Mouse (Mus musculus): Measurements from ENCODE around the gene Ccnd3. TPM values are rescaled to one million over a fixed set of nuclear protein-coding genes. Genes with fewer than 3 reads are reported as not detected.
A peak's percentile ranks its signal among the peaks of the same experiment; 100 is the strongest.
"Not testable (repeated sequence)": the region's sequence is repeated elsewhere in the genome, so short reads cannot be mapped to it uniquely, and the experiment has no call there.

Ccnd3 gene
- polyA plus RNA-seq, 1 experiment: 292 TPM

DNA sequence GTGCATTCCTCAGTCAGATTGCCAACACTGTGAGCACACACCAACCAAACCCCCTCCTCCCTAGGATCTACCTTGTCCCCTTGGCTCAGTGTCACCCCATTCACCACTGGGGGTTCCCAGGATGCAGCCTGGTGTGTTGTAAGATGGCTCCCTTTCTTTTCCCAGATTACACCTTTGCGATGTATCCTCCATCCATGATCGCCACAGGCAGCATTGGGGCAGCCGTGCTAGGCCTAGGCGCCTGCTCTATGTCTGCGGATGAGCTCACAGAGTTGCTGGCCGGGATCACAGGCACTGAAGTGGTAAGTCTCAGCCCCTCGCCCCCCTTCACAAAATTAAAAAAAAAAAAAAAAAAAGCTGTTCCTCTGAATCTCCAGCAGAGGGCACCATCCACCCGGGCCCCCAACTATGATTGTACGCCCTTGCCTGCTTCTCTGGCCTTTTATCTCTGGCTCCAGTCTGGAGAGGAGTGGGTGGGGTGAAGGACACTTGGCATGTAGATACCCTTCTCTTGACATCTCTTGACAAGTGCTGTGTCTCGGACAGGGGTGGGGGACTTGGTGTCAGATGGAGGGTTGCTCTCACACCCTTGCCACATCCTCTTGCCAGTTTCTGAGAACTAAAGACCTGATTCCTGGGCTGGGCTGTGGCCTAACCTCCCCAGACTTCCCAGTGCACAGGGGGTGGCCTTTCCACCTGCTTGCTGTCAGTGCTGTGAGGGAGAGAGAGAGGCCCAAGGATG is 93.2 kb downstream of the Ccnd3 start:
- TF ChIP-seq TAL1 (IDR thresholded peaks at IDR 0.05; ENCODE audit: low read length) (peak; percentile 83), GATA1 (IDR thresholded peaks at IDR 0.05; ENCODE audit: low read length) (peak; percentile 77)
- Histone ChIP-seq H3K9me3 (ENCODE audit: control insufficient read depth, low read length) (no peaks in the 10 kb centered on the region), H3K4me3 (replicated peaks) (peak overlapping the region; percentile 100), H3K36me3 (ENCODE audit: control insufficient read depth) (peaks cover 92% of the 10 kb centered on the region), H3K27me3 (ENCODE audit: control insufficient read depth) (no peaks in the 10 kb centered on the region), H3K4me1 (ENCODE audit: control insufficient read depth) (peaks cover 74% of the 10 kb centered on the region)

GRCm38 (mm10) chr17:47598580-47599304 is 93.9 kb downstream of the Ccnd3 start:
- Histone ChIP-seq H3K36me3 (ENCODE audit: control insufficient read depth) (peaks cover 96% of the 10 kb centered on the region), H3K4me1 (ENCODE audit: control insufficient read depth) (peaks cover 74% of the 10 kb centered on the region), H3K4me3 (replicated peaks) (peak overlapping the region; percentile 100)
- H3K9me3 ChIP-seq (ENCODE audit: control insufficient read depth, low read length); H3K27me3 ChIP-seq (ENCODE audit: control insufficient read depth): not testable (repeated sequence)

DNA sequence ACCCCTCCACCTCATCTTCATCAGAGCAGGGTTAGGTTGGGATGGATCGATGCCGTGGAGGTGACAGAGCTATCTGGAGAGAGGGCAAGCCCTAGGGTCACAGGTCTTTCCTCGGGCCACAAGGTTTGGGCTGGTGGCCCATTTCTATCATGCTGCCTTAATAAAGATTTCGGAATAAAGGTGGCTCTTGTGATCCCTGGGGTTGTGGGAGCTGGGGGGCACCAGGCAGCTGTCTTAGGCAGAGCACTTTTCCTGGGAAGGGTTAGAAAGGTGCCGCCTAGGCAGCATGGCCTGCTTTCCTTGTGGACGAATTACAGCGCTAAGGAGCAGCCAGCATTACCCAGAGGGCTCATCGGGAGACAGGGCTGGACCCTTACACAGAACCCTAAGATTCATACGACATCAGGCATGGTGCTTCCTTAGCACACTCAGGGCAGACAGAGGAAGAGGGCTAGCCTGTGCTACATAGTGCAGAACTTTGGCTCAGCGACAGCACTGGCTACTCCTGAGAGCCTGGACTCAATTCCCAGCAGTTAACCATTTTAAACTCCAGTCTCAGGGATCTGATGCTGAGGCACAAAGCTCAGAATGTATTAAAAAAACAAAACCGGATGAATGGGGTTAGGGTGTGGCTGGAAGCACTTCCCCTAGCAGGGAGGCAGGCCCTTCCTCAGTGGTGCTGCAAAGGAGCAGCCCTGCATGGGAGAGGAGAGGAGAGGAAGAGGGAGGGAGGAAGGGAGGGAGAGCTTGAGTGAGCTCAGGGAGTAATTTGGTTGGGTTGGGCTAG is 94.9 kb downstream of the Ccnd3 start:
- Histone ChIP-seq H3K36me3 (ENCODE audit: control insufficient read depth) (peaks cover 97% of the 10 kb centered on the region), H3K4me1 (ENCODE audit: control insufficient read depth) (peaks cover 75% of the 10 kb centered on the region), H3K9me3 (ENCODE audit: control insufficient read depth, low read length) (no peaks in the 10 kb centered on the region), H3K27me3 (ENCODE audit: control insufficient read depth) (no peaks in the 10 kb centered on the region), H3K4me3 (replicated peaks) (no peak overlapping the region)
- TF ChIP-seq TAL1 (IDR thresholded peaks at IDR 0.05; ENCODE audit: low read length) (no peak), GATA1 (IDR thresholded peaks at IDR 0.05; ENCODE audit: low read length) (no peak)

DNA sequence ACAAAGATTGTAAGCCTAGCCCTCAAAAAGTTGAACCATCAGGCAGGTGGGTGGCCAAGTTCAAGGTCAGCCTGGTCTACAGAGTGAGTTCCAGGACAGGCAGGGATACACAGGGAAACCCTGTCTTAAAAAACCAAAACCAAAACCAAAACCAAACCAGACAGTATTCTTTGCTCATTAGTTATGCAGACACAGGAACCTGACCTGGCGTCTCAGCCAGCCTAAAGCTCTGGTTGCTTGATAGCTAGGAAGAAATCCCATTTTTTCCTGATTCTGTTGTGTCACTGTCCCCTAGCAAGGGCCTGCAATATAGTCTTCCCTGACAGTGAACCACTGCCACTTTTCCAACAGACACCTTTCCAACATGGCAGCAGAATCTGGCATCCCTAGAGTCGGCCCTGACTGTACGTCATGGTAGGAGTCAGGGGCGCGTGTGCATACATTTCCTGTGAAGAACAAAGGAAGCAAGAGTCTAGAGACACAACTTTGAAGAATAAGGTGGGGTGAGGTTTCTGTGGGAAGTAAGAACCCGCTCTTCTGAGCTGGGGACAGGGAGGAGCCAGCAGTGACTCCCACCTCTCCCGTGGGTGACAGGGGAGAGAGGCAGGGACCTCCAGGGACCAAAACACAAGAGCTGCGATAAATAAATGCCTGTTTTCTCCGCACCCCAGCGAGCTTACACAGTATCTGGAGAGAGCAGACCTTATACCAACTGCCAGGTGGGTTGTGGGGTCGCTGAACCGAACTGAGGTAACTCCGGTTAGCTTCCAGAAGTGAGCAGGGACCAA is 95.9 kb downstream of the Ccnd3 start:
- no peak for TF ChIP-seq TAL1 (IDR thresholded peaks at IDR 0.05; ENCODE audit: low read length)
- no peak for TF ChIP-seq GATA1 (IDR thresholded peaks at IDR 0.05; ENCODE audit: low read length)
- Histone ChIP-seq H3K4me3 (replicated peaks) (no peak overlapping the region), H3K36me3 (ENCODE audit: control insufficient read depth) (peaks cover 97% of the 10 kb centered on the region), H3K27me3 (ENCODE audit: control insufficient read depth) (no peaks in the 10 kb centered on the region), H3K4me1 (ENCODE audit: control insufficient read depth) (peaks cover 69% of the 10 kb centered on the region), H3K9me3 (ENCODE audit: control insufficient read depth, low read length) (no peaks in the 10 kb centered on the region)

GRCm38 (mm10) chr17:47601389-47601755 is 96.5 kb downstream of the Ccnd3 start:
- TF ChIP-seq TAL1 (IDR thresholded peaks at IDR 0.05; ENCODE audit: low read length): no peak
- TF ChIP-seq GATA1 (IDR thresholded peaks at IDR 0.05; ENCODE audit: low read length): no peak
- H3K27me3 ChIP-seq (ENCODE audit: control insufficient read depth): no peaks in the 10 kb centered on the region
- peaks cover 67% of the 10 kb centered on the region for H3K4me1 ChIP-seq (ENCODE audit: control insufficient read depth)
- H3K4me3 ChIP-seq (replicated peaks): no peak overlapping the region
- peaks cover 97% of the 10 kb centered on the region for H3K36me3 ChIP-seq (ENCODE audit: control insufficient read depth)
- no peaks in the 10 kb centered on the region for H3K9me3 ChIP-seq (ENCODE audit: control insufficient read depth, low read length)

GRCm38 (mm10) chr17:47602289-47602688 is 97.4 kb downstream of the Ccnd3 start:
- Histone ChIP-seq H3K4me3 (replicated peaks) (no peak overlapping the region), H3K36me3 (ENCODE audit: control insufficient read depth) (peaks cover 97% of the 10 kb centered on the region), H3K27me3 (ENCODE audit: control insufficient read depth) (no peaks in the 10 kb centered on the region), H3K9me3 (ENCODE audit: control insufficient read depth, low read length) (no peaks in the 10 kb centered on the region), H3K4me1 (ENCODE audit: control insufficient read depth) (peaks cover 65% of the 10 kb centered on the region)
- TF ChIP-seq GATA1 (IDR thresholded peaks at IDR 0.05; ENCODE audit: low read length) (no peak), TAL1 (IDR thresholded peaks at IDR 0.05; ENCODE audit: low read length) (no peak)

GRCm38 (mm10) chr17:47606220-47606619 is 101.4 kb downstream of the Ccnd3 start:
- Histone ChIP-seq H3K36me3 (ENCODE audit: control insufficient read depth) (peaks cover 85% of the 10 kb centered on the region), H3K4me1 (ENCODE audit: control insufficient read depth) (peaks cover 64% of the 10 kb centered on the region), H3K9me3 (ENCODE audit: control insufficient read depth, low read length) (no peaks in the 10 kb centered on the region), H3K4me3 (replicated peaks) (no peak overlapping the region), H3K27me3 (ENCODE audit: control insufficient read depth) (no peaks in the 10 kb centered on the region)
- no peak for TF ChIP-seq TAL1 (IDR thresholded peaks at IDR 0.05; ENCODE audit: low read length)
- TF ChIP-seq GATA1 (IDR thresholded peaks at IDR 0.05; ENCODE audit: low read length): no peak

DNA sequence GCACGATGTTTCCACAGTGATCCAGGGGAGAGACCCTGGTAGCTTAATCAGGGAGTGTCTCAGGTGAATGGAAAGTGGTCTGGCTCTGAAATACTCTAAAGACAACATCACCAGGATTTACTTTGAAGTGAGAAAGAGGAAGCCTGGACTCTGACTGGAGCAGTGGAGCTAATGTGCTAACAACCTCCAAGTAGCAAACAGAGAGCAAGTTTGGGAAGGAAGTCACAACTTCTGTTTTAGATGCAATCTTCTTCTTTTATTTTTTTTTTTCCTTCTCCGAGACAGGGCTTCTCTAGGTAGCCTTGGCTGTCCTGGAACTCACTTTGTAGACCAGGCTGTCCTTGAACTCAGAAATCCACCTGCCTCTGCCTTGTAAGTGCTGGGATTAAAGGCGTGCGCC is 104.3 kb downstream of the Ccnd3 start:
- TF ChIP-seq TAL1 (IDR thresholded peaks at IDR 0.05; ENCODE audit: low read length): no peak
- no peak for TF ChIP-seq GATA1 (IDR thresholded peaks at IDR 0.05; ENCODE audit: low read length)
- no peaks in the 10 kb centered on the region for H3K9me3 ChIP-seq (ENCODE audit: control insufficient read depth, low read length)

More for the DNA sequence above, 104.3 kb downstream of the Ccnd3 start:
- Histone ChIP-seq H3K4me1 (ENCODE audit: control insufficient read depth) (peaks cover 75% of the 10 kb centered on the region), H3K4me3 (replicated peaks) (peak overlapping the region; percentile 73), H3K36me3 (ENCODE audit: control insufficient read depth) (peaks cover 77% of the 10 kb centered on the region), H3K27me3 (ENCODE audit: control insufficient read depth) (no peaks in the 10 kb centered on the region)
